Mouse (Mus musculus) cortical plate, adult 2 months (tissue): ENCODE measurements around the gene Bglap2.
"Not testable (repeated sequence)": the region's sequence is repeated elsewhere in the genome, so short reads cannot be mapped to it uniquely, and the experiment has no call there.

Experiments
- CTCF ChIP-seq: fragments of 200-500 bp; IDR thresholded peaks from 2 replicates; pipeline ENCODE4 v1.5.1; 2011; ENCODE audit warnings: mild to moderate bottlenecking, control low read depth, low read length; ENCODE audit not compliant: insufficient read depth; ENCODE audit errors: extremely low read depth
- POLR2A ChIP-seq: fragments of 200-500 bp; IDR thresholded peaks from 2 replicates; pipeline ENCODE4 v1.6.1; 2011; ENCODE audit warnings: mild to moderate bottlenecking, low read length, control low read depth; ENCODE audit not compliant: insufficient read depth; ENCODE audit errors: extremely low read depth

DNA sequence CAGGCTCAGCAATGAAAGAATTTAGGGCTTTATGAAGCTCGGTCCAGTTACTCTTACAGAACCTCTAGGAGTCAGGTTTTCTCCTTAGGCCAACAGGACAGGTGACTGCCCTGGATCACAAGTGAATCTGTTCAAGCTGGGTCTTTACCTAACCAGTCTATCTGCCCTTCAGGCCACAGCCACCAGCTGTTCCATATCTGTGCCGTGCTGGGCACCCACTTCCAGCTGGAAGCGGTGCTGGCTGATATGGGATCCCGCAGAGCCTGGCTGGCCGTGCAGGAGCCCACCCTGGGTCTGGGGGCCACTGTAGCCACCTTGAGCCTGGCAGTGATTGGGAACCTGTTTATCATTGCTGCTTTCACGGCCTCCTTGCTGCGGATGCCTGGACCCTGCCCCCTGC lies 11.0 kb downstream of the Bglap2 start:
- not testable (repeated sequence) for TF ChIP-seq CTCF, POLR2A
